Mouse (Mus musculus): ENCODE data around the gene Acmsd. TPM values are rescaled to one million over a fixed set of nuclear protein-coding genes. Genes with fewer than 3 reads are reported as not detected.
"Not testable (repeated sequence)": the region's sequence is repeated elsewhere in the genome, so short reads cannot be mapped to it uniquely, and the experiment has no call there.

Gene Acmsd
- polyA plus RNA-seq, 1 experiment from 2014 or later: 0.36 TPM

DNA sequence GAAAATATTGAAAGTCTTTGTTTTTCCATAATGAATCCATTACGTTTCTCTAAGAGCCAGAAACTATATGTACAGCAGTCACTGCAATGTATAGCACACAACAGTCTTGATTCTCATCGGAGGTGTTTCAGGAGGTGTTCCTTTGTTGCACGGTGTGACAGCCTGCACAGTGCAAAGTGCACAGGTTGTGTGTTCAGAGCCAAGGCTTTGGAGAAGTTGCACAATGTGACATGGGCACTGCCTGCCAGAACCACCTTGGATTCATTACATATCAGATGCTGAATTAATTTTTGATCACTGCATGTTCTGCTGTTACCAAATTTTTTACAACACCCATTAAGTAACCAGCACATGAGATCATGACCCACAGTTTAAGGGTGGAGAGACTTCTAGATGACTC lies 3.2 kb downstream of the Acmsd start:
- H3K27ac ChIP-seq (ENCODE audit: low read length): no peak overlapping the region
- no peaks in the 10 kb centered on the region; the same call in 1 of the 2 replicates for H3K9me3 ChIP-seq (replicated peaks; ENCODE audit: control insufficient read depth, low read length)
- H3K4me3 ChIP-seq (replicated peaks; ENCODE audit: low read length): no peak overlapping the region
- H3K4me1 ChIP-seq (ENCODE audit: control insufficient read depth, insufficient read depth, low read length): no peaks in the 10 kb centered on the region
- no peak for ATAC-seq (ENCODE audit: insufficient read depth, low FRiP score)
- H3K4me2 ChIP-seq (ENCODE audit: low read depth, low read length): no peak overlapping the region
- H3K36me3 ChIP-seq (ENCODE audit: control insufficient read depth, insufficient read depth, low read length): no peaks in the 10 kb centered on the region
- no peak overlapping the region for H3K9ac ChIP-seq (ENCODE audit: low read length)
- 80% methylated on average over 3 of the region's 3 CpGs for WGBS
- no peaks in the 10 kb centered on the region for H3K27me3 ChIP-seq (ENCODE audit: control insufficient read depth, insufficient read depth, low read length)

DNA sequence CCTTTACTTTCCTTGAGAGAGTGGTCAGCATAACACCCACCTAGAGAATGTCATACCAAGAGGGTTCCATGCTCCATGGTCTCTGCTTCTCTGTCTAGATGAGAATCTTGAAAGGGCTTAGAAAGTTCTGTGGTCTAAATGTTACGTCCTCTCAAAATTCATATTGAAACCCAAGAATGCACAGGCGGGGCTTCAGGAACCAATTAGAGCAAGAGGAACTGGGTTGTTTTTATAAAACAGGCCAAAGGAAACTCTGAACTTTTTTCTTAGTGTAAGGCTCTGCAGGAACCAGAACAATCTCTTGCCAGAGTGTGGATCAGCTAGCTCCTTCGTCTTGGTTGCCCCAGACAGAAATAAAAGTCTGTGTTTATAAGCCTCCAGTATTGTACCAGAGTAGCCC lies 3.6 kb downstream of the Acmsd start:
- Histone ChIP-seq H3K9me3 (replicated peaks; ENCODE audit: control insufficient read depth, low read length) (no peaks in the 10 kb centered on the region; the same call in 1 of the 2 replicates), H3K27me3 (ENCODE audit: control insufficient read depth, insufficient read depth, low read length) (no peaks in the 10 kb centered on the region), H3K36me3 (ENCODE audit: control insufficient read depth, insufficient read depth, low read length) (no peaks in the 10 kb centered on the region), H3K4me3 (replicated peaks; ENCODE audit: low read length) (no peak overlapping the region), H3K4me2 (ENCODE audit: low read depth, low read length) (no peak overlapping the region), H3K9ac (ENCODE audit: low read length) (no peak overlapping the region), H3K27ac (ENCODE audit: low read length) (no peak overlapping the region), H3K4me1 (ENCODE audit: control insufficient read depth, insufficient read depth, low read length) (no peaks in the 10 kb centered on the region)
- 52% methylated on average over 3 of the region's 3 CpGs for WGBS
- no peak for ATAC-seq (ENCODE audit: insufficient read depth, low FRiP score)

DNA sequence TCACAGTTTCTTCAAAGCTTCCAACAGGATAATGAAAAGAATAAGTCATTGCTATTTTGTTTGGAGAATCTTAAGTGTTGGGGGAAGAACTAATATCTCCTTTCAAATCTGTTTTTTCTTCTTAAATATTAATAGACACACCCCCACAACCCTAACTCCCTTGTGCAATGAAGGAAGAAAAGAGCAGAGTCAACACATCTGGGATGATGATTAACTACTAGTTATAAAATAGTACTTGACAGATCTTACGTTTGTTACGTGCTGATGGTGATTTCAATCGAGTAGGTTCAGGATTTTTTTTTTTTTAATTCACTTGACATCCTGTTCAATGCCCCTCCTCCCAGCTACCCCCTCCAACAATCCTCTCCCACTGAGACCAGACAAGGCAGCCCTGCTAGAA lies 6.1 kb downstream of the Acmsd start:
- H3K9me3 ChIP-seq (replicated peaks; ENCODE audit: control insufficient read depth, low read length): no peaks in the 10 kb centered on the region
- H3K4me3 ChIP-seq (replicated peaks; ENCODE audit: low read length): no peak overlapping the region
- no peak for ATAC-seq (ENCODE audit: insufficient read depth, low FRiP score)
- H3K9ac ChIP-seq (ENCODE audit: low read length): no peak overlapping the region
- H3K27ac ChIP-seq (ENCODE audit: low read length): no peak overlapping the region
- no peak overlapping the region for H3K4me2 ChIP-seq (ENCODE audit: low read depth, low read length)
- no peaks in the 10 kb centered on the region for H3K27me3 ChIP-seq (ENCODE audit: control insufficient read depth, insufficient read depth, low read length)
- no peaks in the 10 kb centered on the region for H3K4me1 ChIP-seq (ENCODE audit: control insufficient read depth, insufficient read depth, low read length)
- H3K36me3 ChIP-seq (ENCODE audit: control insufficient read depth, insufficient read depth, low read length): no peaks in the 10 kb centered on the region
- 44% methylated on average over 3 of the region's 3 CpGs for WGBS

DNA sequence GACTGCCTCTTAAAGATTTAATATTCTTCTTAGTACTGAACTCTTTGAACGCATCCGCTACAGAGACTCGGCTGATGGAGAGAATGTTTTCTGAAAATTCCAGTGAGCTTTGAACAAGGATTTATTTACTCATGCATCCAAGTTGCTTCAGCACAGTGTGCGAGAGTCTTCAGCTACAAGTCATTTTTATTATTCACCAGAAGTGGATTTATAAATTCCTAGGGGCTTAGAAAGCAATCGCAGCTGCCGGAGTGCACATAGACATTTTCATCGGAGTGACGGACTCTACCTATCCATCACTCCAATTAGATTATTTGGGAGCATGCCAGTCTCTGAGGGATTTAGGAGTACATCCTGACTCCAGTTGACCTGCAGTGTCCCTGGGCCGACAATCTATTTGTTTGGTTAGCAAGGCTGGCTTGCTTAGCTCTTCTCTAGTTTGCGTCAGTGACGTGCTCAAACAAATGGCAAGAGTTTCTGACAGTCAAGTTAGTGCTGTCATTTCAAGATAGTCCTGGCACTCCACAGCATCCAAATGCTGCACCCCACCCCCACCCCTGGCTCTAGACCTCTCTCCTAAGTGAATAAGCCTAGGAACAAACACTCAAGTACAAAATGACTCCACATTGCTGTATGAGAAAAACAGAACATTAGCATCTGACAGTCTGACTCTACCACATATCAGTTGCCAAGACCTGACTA lies 21.3 kb downstream of the Acmsd start:
- ATAC-seq (ENCODE audit: insufficient read depth, low FRiP score): no peak
- no peaks in the 10 kb centered on the region for H3K36me3 ChIP-seq (ENCODE audit: control insufficient read depth, insufficient read depth, low read length)
- H3K9me3 ChIP-seq (replicated peaks; ENCODE audit: control insufficient read depth, low read length): no peaks in the 10 kb centered on the region
- H3K9ac ChIP-seq (ENCODE audit: low read length): no peak overlapping the region
- 40% methylated on average over 11 of the region's 11 CpGs for WGBS
- no peak overlapping the region for H3K4me3 ChIP-seq (replicated peaks; ENCODE audit: low read length)
- no peaks in the 10 kb centered on the region for H3K4me1 ChIP-seq (ENCODE audit: control insufficient read depth, insufficient read depth, low read length)
- no peak overlapping the region for H3K4me2 ChIP-seq (ENCODE audit: low read depth, low read length)
- no peak overlapping the region for H3K27ac ChIP-seq (ENCODE audit: low read length)
- no peaks in the 10 kb centered on the region; the same call in 1 of the 2 replicates for H3K27me3 ChIP-seq (ENCODE audit: control insufficient read depth, insufficient read depth, low read length)

DNA sequence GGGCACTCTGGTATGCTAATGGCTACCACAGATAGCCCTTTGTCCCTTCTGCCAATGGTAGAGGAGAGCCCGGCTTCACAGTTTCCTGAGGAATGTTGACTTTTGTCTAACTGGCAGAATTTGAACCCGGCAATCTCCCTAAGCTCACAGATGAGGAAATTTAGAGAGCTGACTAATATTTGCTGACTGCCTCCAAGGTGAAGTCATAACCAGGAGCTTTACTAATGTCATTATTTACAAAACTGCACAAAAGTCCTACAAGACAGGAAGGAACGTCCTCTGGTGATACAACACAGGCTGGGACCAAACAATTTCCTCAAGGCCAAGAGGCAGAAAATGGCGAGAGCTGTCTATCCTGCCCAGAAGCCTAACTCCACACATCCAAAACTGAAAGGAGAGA lies 26.6 kb downstream of the Acmsd start:
- no peak overlapping the region for H3K27ac ChIP-seq (ENCODE audit: low read length)

DNA sequence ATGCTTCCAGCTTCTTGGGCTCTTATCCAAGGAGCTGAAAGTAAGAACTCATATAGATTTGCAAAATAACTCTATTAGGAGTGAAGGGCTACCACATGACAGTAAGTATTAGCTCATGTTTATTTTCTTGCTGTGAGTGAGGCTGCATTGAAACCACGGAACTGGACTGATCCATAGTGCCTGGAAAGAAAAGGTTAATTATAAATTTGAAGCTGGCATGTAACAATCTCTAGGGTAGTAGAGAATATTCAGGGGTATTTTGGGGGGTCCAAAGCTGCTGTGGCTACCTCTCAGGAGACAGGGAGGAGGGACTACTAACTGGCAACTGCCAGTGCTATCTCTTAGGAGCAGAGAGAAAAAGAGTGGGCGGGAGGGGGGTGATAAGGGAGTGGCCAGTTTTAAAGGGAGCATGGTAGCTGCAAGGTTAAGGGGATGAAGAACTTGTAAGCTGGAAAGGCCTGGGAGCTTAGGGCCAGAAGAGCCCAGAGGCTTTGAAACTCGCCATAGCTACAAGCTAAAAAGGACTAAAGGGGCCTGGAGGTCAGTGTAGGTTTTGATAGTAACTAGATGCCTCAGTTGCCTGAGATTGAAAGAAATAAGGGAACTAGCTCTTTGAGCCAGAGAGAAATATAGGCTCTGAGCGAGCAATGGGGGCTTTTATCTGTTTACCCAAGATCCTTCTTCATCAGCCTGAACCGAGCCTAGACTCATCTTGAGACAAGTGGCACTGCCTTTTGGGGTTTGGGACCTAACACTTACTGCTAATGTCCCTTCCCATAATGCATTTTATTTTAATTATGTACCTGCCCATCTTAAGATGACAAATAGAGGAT lies 27.3 kb downstream of the Acmsd start:
- H3K4me2 ChIP-seq (ENCODE audit: low read depth, low read length): no peak overlapping the region
- peak; percentile 64; the same call in 1 of the 2 replicates for ATAC-seq (ENCODE audit: insufficient read depth, low FRiP score)
- H3K9me3 ChIP-seq (replicated peaks; ENCODE audit: control insufficient read depth, low read length): no peaks in the 10 kb centered on the region
- no peaks in the 10 kb centered on the region for H3K27me3 ChIP-seq (ENCODE audit: control insufficient read depth, insufficient read depth, low read length)
- no peaks in the 10 kb centered on the region for H3K4me1 ChIP-seq (ENCODE audit: control insufficient read depth, insufficient read depth, low read length)
- no peaks in the 10 kb centered on the region for H3K36me3 ChIP-seq (ENCODE audit: control insufficient read depth, insufficient read depth, low read length)
- WGBS: 65% methylated on average over 5 of the region's 5 CpGs
- H3K4me3 ChIP-seq (replicated peaks; ENCODE audit: low read length): no peak overlapping the region
- no peak overlapping the region for H3K9ac ChIP-seq (ENCODE audit: low read length)
- H3K27ac ChIP-seq (ENCODE audit: low read length): no peak overlapping the region

More for the DNA sequence above, 26.6 kb downstream of the Acmsd start:
- Histone ChIP-seq H3K27me3 (ENCODE audit: control insufficient read depth, insufficient read depth, low read length) (no peaks in the 10 kb centered on the region), H3K36me3 (ENCODE audit: control insufficient read depth, insufficient read depth, low read length) (no peaks in the 10 kb centered on the region), H3K9me3 (replicated peaks; ENCODE audit: control insufficient read depth, low read length) (no peaks in the 10 kb centered on the region), H3K4me2 (ENCODE audit: low read depth, low read length) (no peak overlapping the region), H3K4me1 (ENCODE audit: control insufficient read depth, insufficient read depth, low read length) (no peaks in the 10 kb centered on the region), H3K9ac (ENCODE audit: low read length) (no peak overlapping the region), H3K4me3 (replicated peaks; ENCODE audit: low read length) (no peak overlapping the region)
- WGBS: 35% methylated on average over 4 of the region's 4 CpGs
- 0 out of 2 replicates have a peak, but pooled peaks have one; percentile 7 for ATAC-seq (ENCODE audit: insufficient read depth, low FRiP score)

DNA sequence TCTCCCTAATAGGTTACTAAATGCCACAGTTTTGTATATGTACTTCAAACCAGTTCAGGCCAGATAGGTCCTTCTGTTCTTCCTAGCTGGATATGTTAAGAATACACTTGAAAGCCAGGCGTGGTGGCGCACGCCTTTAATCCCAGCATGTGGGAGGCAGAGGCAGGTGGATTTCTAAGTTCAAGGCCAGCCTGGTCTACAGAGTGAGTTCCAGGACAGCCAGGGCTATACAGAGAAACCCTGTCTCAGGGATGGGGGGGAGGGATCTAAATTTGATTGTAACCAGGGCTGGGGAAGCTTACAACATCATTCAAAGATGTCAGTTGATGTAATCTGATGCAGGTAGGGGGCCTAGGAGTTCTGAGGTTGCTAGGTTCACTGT lies 27.9 kb downstream of the Acmsd start:
- not testable (repeated sequence) for H3K9me3 ChIP-seq (replicated peaks; ENCODE audit: control insufficient read depth, low read length); H3K9ac ChIP-seq (ENCODE audit: low read length); H3K27ac ChIP-seq (ENCODE audit: low read length); H3K27me3 ChIP-seq (ENCODE audit: control insufficient read depth, insufficient read depth, low read length); H3K4me2 ChIP-seq (ENCODE audit: low read depth, low read length); H3K4me1 ChIP-seq (ENCODE audit: control insufficient read depth, insufficient read depth, low read length); ATAC-seq (ENCODE audit: insufficient read depth, low FRiP score); H3K36me3 ChIP-seq (ENCODE audit: control insufficient read depth, insufficient read depth, low read length); H3K4me3 ChIP-seq (replicated peaks; ENCODE audit: low read length)
- 92% methylated on average over 3 of the region's 3 CpGs for WGBS

DNA sequence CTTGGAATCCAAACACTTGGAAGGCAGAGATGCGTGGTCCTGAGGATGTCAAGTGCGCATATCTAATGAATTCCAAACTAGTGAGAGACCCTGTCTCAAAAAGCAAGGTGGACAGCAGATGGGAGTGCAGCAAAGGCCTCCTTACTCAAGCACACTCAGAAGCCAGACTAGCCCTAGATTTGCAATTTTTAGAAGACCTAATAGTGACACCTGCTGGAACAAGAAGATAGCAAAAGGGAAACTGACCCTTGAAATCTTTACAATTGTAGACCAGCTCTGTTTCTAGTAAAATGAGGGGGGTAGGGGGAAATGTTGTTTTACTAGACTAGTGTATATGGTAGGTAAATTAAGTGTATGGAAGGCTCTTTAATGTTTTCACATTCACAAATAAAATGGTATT lies 36.3 kb downstream of the Acmsd start:
- Histone ChIP-seq H3K4me2 (ENCODE audit: low read depth, low read length) (no peak overlapping the region), H3K9me3 (replicated peaks; ENCODE audit: control insufficient read depth, low read length) (no peaks in the 10 kb centered on the region), H3K27me3 (ENCODE audit: control insufficient read depth, insufficient read depth, low read length) (no peaks in the 10 kb centered on the region), H3K4me3 (replicated peaks; ENCODE audit: low read length) (no peak overlapping the region), H3K9ac (ENCODE audit: low read length) (no peak overlapping the region), H3K4me1 (ENCODE audit: control insufficient read depth, insufficient read depth, low read length) (no peaks in the 10 kb centered on the region), H3K27ac (ENCODE audit: low read length) (no peak overlapping the region), H3K36me3 (ENCODE audit: control insufficient read depth, insufficient read depth, low read length) (no peaks in the 10 kb centered on the region)
- ATAC-seq (ENCODE audit: insufficient read depth, low FRiP score): no peak
- WGBS: 63% methylated on average over 2 of the region's 2 CpGs

DNA sequence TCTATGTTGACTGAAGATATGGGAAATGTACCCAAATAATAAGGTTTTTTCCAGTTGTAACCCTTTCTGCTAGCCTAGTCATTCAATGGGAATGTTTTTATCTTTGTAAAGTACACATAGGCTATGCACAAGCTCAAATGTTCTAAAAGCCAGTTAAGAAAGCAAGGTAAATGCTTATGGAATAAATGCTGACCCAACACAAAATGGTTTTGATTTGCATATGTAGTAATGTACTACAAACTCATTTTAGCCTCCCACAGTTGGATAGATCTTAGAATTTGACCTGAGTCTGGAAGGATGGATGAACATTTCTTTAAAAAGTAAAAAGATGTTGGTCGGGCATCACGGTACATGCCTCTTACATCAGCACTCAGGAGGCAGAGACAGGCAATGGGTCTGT lies 37.5 kb downstream of the Acmsd start:
- ATAC-seq (ENCODE audit: insufficient read depth, low FRiP score): no peak
- H3K4me3 ChIP-seq (replicated peaks; ENCODE audit: low read length): no peak overlapping the region
- no peak overlapping the region for H3K9ac ChIP-seq (ENCODE audit: low read length)
- no peaks in the 10 kb centered on the region for H3K9me3 ChIP-seq (replicated peaks; ENCODE audit: control insufficient read depth, low read length)
- H3K27me3 ChIP-seq (ENCODE audit: control insufficient read depth, insufficient read depth, low read length): no peaks in the 10 kb centered on the region
- H3K27ac ChIP-seq (ENCODE audit: low read length): no peak overlapping the region
- no peak overlapping the region for H3K4me2 ChIP-seq (ENCODE audit: low read depth, low read length)
- 86% methylated on average over 2 of the region's 2 CpGs for WGBS
- no peaks in the 10 kb centered on the region for H3K4me1 ChIP-seq (ENCODE audit: control insufficient read depth, insufficient read depth, low read length)
- H3K36me3 ChIP-seq (ENCODE audit: control insufficient read depth, insufficient read depth, low read length): no peaks in the 10 kb centered on the region

All from stomach, embryonic 16.5 days (tissue).